Mouse (Mus musculus) left cerebral cortex, adult 2 months (tissue): ENCODE results near the gene Sox13. TPM values are rescaled to one million over a fixed set of nuclear protein-coding genes. Genes with fewer than 3 reads are reported as not detected.
A peak's percentile ranks its signal among the peaks of the same experiment; 100 is the strongest.

Source experiments
- DNase-seq, 2 experiments: peaks; one replicate each; pipeline ENCODE4 v3.0.0; 2021 to 2022; ENCODE audit warnings: low spot score in 2 of 2, mixed read lengths in 1 of 2; ENCODE audit errors: extremely low spot score in 1 of 2
- H3K27ac ChIP-seq: fragments of 200-600 bp; 2 replicates; pipeline ENCODE4 v1.8.1; 2022
- H3K4me3 ChIP-seq: fragments of 200-600 bp; 2 replicates; pipeline ENCODE4 v1.8.1; 2022
- CTCF ChIP-seq: fragments of 200-600 bp; IDR thresholded peaks from 2 replicates; pipeline ENCODE4 v1.8.1; 2022; ENCODE audit warnings: antibody characterized with exemption, mild to moderate bottlenecking, moderate library complexity
- intact Hi-C: fragments of 180-260 bp; cut with DNase I; formaldehyde crosslinking; loops from one replicate; pipeline ENCODE4 v1.15.1; 2025
- total RNA-seq, 2 experiments: library from RNA; stranded (reverse); gene quantifications; 2 replicates each; pipeline ENCODE4 v1.2.3; 2021

Sox13 gene
- total RNA-seq, 2 experiments from 2014 or later: 8.9 to 9.3 TPM

DNA sequence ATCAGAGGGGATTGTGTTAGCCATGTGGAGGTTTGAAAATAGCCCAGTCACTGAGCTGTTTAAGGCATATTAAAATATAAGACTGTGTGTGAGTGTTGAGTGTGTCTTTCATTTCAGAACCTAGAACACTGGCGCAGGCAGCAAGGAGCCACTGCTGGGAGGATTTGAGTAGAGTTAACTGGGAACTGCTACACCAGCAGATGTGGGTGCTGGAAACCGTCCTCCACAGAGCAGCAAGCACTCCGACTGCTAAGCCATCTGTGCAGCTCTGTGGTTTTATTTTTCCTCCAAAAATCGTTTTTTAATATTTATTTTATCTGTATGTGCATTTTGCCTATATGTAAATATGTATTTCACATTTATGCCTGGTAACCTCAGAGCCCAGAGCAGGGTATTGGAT lies 29.5 kb downstream of the Sox13 start:
- no peak overlapping the region for H3K4me3 ChIP-seq
- intact Hi-C loops: no loop called here
- no peak for TF ChIP-seq CTCF
- H3K27ac ChIP-seq: no peak overlapping the region
- no peak for DNase-seq

- Histone ChIP-seq H3K27ac (no peak overlapping the region), H3K4me3 (no peak overlapping the region)
- intact Hi-C loops: no loop called here
- no peak for TF ChIP-seq CTCF
- DNase-seq: no peak
Observed at GRCm38 (mm10) chr1:133387539-133388268, 36.5 kb downstream of the Sox13 start.

GRCm38 (mm10) chr1:133386209-133386608 lies 38.0 kb downstream of the Sox13 start:
- no peak for DNase-seq
- H3K4me3 ChIP-seq: no peak overlapping the region
- TF ChIP-seq CTCF: no peak
- no peak overlapping the region for H3K27ac ChIP-seq
- intact Hi-C loops: no loop called here

- peak in 1 of 2 experiments; percentile 63 for DNase-seq
- intact Hi-C loops: loop anchor here (1.0 kb wide), 1 partner anchor 38 kb away; no protein-coding TSS in a partner anchor
- H3K4me3 ChIP-seq: no peak overlapping the region
- no peak overlapping the region for H3K27ac ChIP-seq
- peak; percentile 79 for TF ChIP-seq CTCF
Observed at GRCm38 (mm10) chr1:133385506-133385905, 38.7 kb downstream of the Sox13 start.

DNA sequence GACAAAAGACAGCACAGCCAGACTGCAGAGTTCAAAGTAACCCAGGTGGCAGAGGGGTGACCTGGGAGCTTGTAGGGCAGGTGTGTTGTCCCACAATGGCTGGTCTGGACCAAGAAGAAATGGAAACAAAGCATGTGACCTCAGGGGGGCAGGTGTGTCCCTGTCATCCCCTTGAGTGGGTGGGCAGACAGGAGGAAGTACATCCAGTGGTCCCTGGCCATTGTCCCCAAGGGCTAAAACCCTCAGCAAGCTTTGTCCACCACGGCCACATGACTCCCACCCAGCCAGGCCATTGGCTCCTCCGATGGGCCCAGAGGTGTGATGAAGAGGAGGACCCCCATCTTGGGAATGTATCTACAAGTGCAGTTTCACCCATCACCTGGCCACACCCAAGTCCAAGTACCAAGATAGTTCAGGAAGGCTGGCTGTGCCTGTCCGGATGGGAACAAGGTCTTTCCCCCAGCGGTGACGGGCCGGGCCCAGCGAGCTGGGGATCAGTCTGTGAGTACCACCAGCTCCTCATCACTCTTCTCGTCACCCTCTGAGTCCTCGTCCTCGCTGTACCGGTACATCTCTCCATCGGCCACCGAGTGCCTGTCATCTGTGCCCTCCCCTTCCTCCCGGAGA lies 40.9 kb downstream of the Sox13 start:
- TF ChIP-seq CTCF: no peak
- intact Hi-C loops: loop anchor here (5.0 kb wide), 1 partner anchor 109 kb away; no protein-coding TSS in a partner anchor
- no peak overlapping the region for H3K4me3 ChIP-seq
- DNase-seq: no peak
- H3K27ac ChIP-seq: no peak overlapping the region

DNA sequence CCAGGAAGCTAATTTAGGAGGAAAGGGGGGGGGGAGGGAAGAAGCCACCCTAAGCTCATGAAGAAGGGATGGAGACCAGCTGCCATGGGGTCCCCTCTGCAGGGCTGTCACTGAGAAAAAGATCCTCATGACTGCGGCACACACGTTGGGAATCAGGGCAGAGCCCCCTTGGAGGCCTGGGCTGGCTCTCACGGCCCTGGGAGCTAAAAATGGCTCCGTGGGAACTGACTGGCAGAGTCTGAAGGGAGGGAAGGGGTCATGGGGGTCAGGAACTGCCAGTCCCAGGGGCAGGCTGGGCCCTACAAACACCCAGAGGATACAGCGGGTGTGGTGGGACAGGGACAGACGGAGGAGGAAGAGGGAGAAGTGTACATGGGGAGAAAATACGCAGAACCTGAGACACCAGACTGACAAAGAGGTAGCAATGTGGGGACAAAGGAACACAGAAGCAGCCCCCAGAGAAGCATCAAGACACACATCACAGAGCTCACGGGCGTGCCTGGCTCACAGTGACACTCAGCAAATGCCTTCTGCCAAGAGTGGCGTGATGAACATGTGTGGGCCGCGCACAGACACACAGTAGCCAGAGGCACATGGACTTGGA lies 41.5 kb downstream of the Sox13 start:
- intact Hi-C loops: loop anchor here (1.0 to 5.0 kb wide), 2 partner anchors 110 to 228 kb away; partner anchors contain the start of gene Snrpe
- H3K4me3 ChIP-seq: no peak overlapping the region
- no peak for DNase-seq
- TF ChIP-seq CTCF: no peak
- no peak overlapping the region; the same call in 1 of the 2 replicates for H3K27ac ChIP-seq

- intact Hi-C loops: loop anchor here (1.0 to 5.0 kb wide), 2 partner anchors 110 to 228 kb away; partner anchors contain the start of gene Snrpe
- Histone ChIP-seq H3K4me3 (no peak overlapping the region), H3K27ac (no peak overlapping the region)
- no peak for DNase-seq
- TF ChIP-seq CTCF: peak; percentile 95
Observed at GRCm38 (mm10) chr1:133382008-133382407, 42.2 kb downstream of the Sox13 start.

GRCm38 (mm10) chr1:133380347-133381065 lies 43.7 kb downstream of the Sox13 start:
- intact Hi-C loops: loop anchor here (5.0 kb wide), 1 partner anchor 112 kb away; no protein-coding TSS in a partner anchor
- no peak overlapping the region for H3K4me3 ChIP-seq
- no peak for DNase-seq
- TF ChIP-seq CTCF: peak; percentile 73
- H3K27ac ChIP-seq: no peak overlapping the region

- no peak for TF ChIP-seq CTCF
- H3K27ac ChIP-seq: no peak overlapping the region
- no peak for DNase-seq
- no peak overlapping the region for H3K4me3 ChIP-seq
- intact Hi-C loops: loop anchor here (5.0 kb wide), 1 partner anchor 112 kb away; no protein-coding TSS in a partner anchor
Observed at GRCm38 (mm10) chr1:133379986-133380320, 44.2 kb downstream of the Sox13 start.

GRCm38 (mm10) chr1:133379254-133379985 lies 44.8 kb downstream of the Sox13 start:
- Histone ChIP-seq H3K4me3 (no peak overlapping the region), H3K27ac (no peak overlapping the region)
- TF ChIP-seq CTCF: no peak
- no peak for DNase-seq
- intact Hi-C loops: no loop called here

- no peak overlapping the region for H3K27ac ChIP-seq
- intact Hi-C loops: no loop called here
- no peak for TF ChIP-seq CTCF
- DNase-seq: no peak
- H3K4me3 ChIP-seq: no peak overlapping the region
Observed at GRCm38 (mm10) chr1:133377547-133377946, 46.6 kb downstream of the Sox13 start.
